Mouse (Mus musculus) megakaryocyte-erythroid progenitor cell, adult 5 weeks (primary cell): Measurements from ENCODE around the gene Glrx2. TPM values are rescaled to one million over a fixed set of nuclear protein-coding genes. Genes with fewer than 3 reads are reported as not detected.

Source experiments
- polyA plus RNA-seq: library from polyadenylated mRNA; stranded (reverse); fragments of >175 nt; gene quantifications from 2 replicates; pipeline ENCODE4 v1.2.3, GENCODE M21; 2012

Gene Glrx2
- 76.1 and 83.6 TPM in 2 replicates for polyA plus RNA-seq

GRCm38 (mm10) chr1:143716038-143716437, at the start of gene Glrx2:
Gene Glrx2 (plus strand): TSS chr1:143716338.

GRCm38 (mm10) chr1:143702741-143703262, 13.3 kb upstream of the Glrx2 start, which contains the start of gene Cdc73:
Gene Cdc73 (minus strand): TSS chr1:143702893.

GRCm38 (mm10) chr1:143776446-143777411, 60.6 kb downstream of the Glrx2 start, which contains the start of the genes Trove2 and Uchl5:
Gene Trove2 (minus strand): TSS chr1:143777068.
Gene Uchl5 (plus strand): TSS chr1:143777272.

Other genes starting within 250 kb of the Glrx2 start
- not detected in 2 replicates for gene B3galt2, start 75.7 kb upstream of the Glrx2 start, polyA plus RNA-seq
- gene Cdc73, start 13.4 kb upstream of the Glrx2 start, polyA plus RNA-seq = 2.1 and 3.2 TPM in 2 replicates
- gene Trove2, start 60.7 kb downstream of the Glrx2 start, polyA plus RNA-seq = 0.14 and 0.16 TPM in 2 replicates
- gene Uchl5, start 60.9 kb downstream of the Glrx2 start, polyA plus RNA-seq = 180 and 203 TPM in 2 replicates